Mouse (Mus musculus): ENCODE results near the gene Edem1.

DNA sequence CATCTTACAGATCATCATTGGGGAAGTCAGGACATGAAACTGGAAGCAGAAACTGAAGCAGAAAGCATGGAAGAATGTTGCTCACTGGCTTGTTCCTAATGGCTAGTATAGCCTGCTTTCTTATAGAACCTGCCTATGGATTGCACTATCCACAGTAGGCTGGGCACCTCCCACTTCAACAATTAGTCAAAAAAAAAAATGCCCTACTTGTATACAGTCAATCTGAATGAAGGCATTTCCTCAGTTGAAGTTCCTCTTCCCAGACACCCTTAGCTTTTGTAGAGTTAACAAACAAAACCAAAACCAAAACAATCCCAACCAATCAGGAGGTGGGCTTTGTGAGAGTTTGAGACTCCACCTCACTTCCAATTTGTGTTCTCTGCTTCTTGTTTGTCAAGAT, 73.7 kb downstream of the Edem1 start:
- TF ChIP-seq CTCF (IDR thresholded peaks at IDR 0.05; ENCODE audit: insufficient read depth, low read length): no peak
- no peak for TF ChIP-seq POLR2A (IDR thresholded peaks at IDR 0.05; ENCODE audit: borderline replicate concordance, extremely low read depth, low read depth, low read length)

Data from lung, adult 2 months (tissue).